Mouse (Mus musculus) embryonic facial prominence, embryonic 15.5 days (tissue): ENCODE measurements around the gene Hist1h4a. TPM values are rescaled to one million over a fixed set of nuclear protein-coding genes. Genes with fewer than 3 reads are reported as not detected.
"Not testable (repeated sequence)": the region's sequence is repeated elsewhere in the genome, so short reads cannot be mapped to it uniquely, and the experiment has no call there.

Experiments used
- ATAC-seq: fragments of 200-750 bp; cut with Nextera tagmentation; 2 replicates; pipeline ENCODE4 v1.8.0; 2017; ENCODE audit warnings: low read depth, moderate TSS enrichment; ENCODE audit not compliant: insufficient number of reproducible peaks, low FRiP score, low TSS enrichment
- H3K27ac ChIP-seq: fragments of 300-500 bp; sonication (generic); replicated peaks from 2 replicates; pipeline ENCODE4 v1.5.1; 2015; ENCODE audit warnings: mild to moderate bottlenecking, inconsistent platforms
- H3K27me3 ChIP-seq: fragments of 300-500 bp; sonication (generic); 2 replicates; pipeline ENCODE4 v1.6.1; 2015; ENCODE audit warnings: inconsistent platforms
- H3K36me3 ChIP-seq: fragments of 300-500 bp; sonication (generic); 2 replicates; pipeline ENCODE4 v1.6.1; 2015; ENCODE audit warnings: mild to moderate bottlenecking, inconsistent platforms
- H3K4me1 ChIP-seq: fragments of 300-500 bp; sonication (generic); 2 replicates; pipeline ENCODE4 v1.6.1; 2015; ENCODE audit warnings: inconsistent platforms
- H3K4me2 ChIP-seq: fragments of 300-500 bp; sonication (generic); replicated peaks from 2 replicates; pipeline ENCODE4 v1.6.1; 2015; ENCODE audit warnings: mild to moderate bottlenecking, inconsistent platforms
- H3K4me3 ChIP-seq: fragments of 300-500 bp; sonication (generic); replicated peaks from 2 replicates; pipeline ENCODE4 v1.5.1; 2015; ENCODE audit warnings: mild to moderate bottlenecking, inconsistent platforms
- H3K9ac ChIP-seq: fragments of 300-500 bp; sonication (generic); 2 replicates; pipeline ENCODE4 v1.6.1; 2015; ENCODE audit warnings: inconsistent platforms
- H3K9me3 ChIP-seq: fragments of 300-500 bp; sonication (generic); replicated peaks from 2 replicates; pipeline ENCODE4 v1.6.1; 2016; ENCODE audit warnings: inconsistent platforms
- WGBS: fragments of 180-500 bp; shearing (Covaris S2); methylation state at CpG from one replicate; pipeline ENCODE4 v1.1.7; 2015; 5-methylcytosine and 5-hydroxymethylcytosine counted together
- polyA plus RNA-seq: library from polyadenylated mRNA; unstranded; fragments of >200 nt; fragmentation: Nextera tagmentation; extraction: Ambion mirVana; gene quantifications from 2 replicates; pipeline ENCODE4 v1.2.1, GENCODE M21; 2015

Hist1h4a gene
- polyA plus RNA-seq, 1 experiment from 2014 or later, result 0.39 TPM

GRCm38 (mm10) chr13:23747081-23747891 is 13.7 kb downstream of the Hist1h4a start:
- Histone ChIP-seq H3K9ac (no peak overlapping the region), H3K27ac (peak overlapping the region; percentile 98), H3K36me3 (no peaks in the 10 kb centered on the region), H3K4me1 (peaks cover 18% of the 10 kb centered on the region), H3K9me3 (no peaks in the 10 kb centered on the region), H3K4me2 (peak overlapping the region; percentile 52), H3K4me3 (peak overlapping the region; percentile 43), H3K27me3 (no peaks in the 10 kb centered on the region)
- no peak for ATAC-seq
- 4% methylated on average over 13 of the region's 13 CpGs for WGBS

DNA sequence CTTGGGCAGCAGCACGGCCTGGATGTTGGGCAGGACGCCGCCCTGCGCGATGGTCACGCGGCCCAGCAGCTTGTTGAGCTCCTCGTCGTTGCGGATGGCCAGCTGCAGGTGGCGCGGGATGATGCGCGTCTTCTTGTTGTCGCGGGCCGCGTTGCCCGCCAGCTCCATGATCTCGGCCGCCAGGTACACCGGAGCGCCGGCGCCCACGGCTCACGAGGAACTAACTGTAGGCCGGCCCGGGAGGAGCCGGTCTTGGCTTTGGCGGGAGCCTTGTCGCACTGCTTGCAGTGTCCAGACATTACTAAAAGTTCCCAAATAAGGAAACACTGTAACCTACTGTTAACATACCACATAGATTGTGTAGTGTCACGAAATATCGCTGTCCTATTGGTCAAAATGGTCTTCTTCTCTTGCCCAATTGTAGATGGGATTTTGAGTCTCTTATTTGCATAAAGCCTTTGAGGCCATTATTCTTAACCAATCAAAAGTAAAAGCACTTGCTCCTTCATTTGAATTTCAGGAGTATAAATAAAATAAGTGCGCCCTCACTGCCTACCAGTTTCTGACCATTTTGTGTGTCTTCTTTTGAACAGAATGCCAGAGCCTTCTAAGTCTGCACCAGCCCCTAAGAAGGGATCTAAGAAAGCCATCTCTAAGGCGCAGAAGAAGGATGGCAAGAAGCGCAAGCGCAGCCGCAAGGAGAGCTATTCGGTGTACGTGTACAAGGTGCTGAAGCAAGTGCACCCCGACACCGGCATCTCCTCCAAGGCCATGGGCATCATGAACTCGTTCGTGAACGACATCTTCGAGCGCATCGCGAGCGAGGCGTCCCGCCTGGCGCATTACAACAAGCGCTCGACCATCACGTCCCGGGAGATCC is 14.6 kb downstream of the Hist1h4a start, which contains the start of gene Hist1h2bb:
Hist1h2bb (plus strand) TSS at position 534 of the 880 bp plus-strand sequence.
- H3K36me3 ChIP-seq, H3K27me3 ChIP-seq, H3K9me3 ChIP-seq: not testable (repeated sequence)
- peak; percentile 91 for ATAC-seq
- Histone ChIP-seq H3K4me3 (peak within 1 kb of the TSS; percentile 43), H3K4me2 (peak within 1 kb of the TSS; percentile 52), H3K4me1 (peaks cover 18% of the 10 kb centered on the region), H3K9ac (peak within 1 kb of the TSS; percentile 18; the same call in 1 of the 2 replicates), H3K27ac (peak within 1 kb of the TSS; percentile 98)
- under 1% methylated on average over 43 of the region's 58 CpGs for WGBS

DNA sequence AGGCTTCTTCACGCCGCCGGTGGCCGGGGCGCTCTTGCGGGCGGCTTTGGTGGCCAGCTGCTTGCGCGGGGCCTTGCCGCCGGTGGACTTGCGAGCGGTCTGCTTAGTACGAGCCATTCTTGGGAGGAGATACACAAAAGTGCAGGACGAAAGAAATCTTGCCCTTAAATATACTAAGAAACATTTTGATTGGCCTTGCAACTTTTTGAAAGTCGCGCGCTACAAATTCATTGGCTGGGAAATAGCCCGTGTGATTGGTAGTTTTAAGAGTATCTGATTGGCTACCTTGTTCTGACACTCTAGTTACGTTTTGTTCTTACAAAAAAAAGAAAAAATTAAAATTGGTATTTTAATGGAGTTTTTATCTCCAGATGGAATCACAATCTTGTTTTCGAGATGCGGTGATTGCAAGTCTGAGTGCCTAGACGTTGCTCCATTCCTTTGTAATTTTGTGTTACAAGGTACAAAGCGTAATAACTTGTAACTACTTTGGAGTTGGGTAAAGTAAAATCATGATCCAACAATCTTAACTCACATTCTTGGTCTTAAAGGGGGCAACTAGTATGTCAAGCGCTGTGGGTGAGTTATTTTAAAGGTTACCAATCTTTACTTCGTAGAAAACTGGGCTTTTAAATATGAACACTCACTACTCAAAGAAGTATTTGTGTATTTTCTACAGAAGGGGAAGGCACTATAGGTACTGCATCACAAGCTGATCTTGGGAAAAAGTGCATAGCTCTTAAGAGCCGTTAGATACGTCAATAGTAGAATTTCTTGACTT is 15.5 kb downstream of the Hist1h4a start, which contains the start of gene Hist1h3c:
Hist1h3c (minus strand) TSS at position 222 of the 781 bp plus-strand sequence.
- Histone ChIP-seq H3K4me3 (peak within 1 kb of the TSS; percentile 43), H3K4me2 (peak within 1 kb of the TSS; percentile 52), H3K9me3 (no peaks in the 10 kb centered on the region), H3K36me3 (no peaks in the 10 kb centered on the region), H3K9ac (peak within 1 kb of the TSS; percentile 18; the same call in 1 of the 2 replicates), H3K27me3 (no peaks in the 10 kb centered on the region), H3K27ac (peak within 1 kb of the TSS; percentile 98), H3K4me1 (peaks cover 19% of the 10 kb centered on the region)
- ATAC-seq, result peak; percentile 76
- WGBS, result under 1% methylated on average over 25 of the region's 28 CpGs

DNA sequence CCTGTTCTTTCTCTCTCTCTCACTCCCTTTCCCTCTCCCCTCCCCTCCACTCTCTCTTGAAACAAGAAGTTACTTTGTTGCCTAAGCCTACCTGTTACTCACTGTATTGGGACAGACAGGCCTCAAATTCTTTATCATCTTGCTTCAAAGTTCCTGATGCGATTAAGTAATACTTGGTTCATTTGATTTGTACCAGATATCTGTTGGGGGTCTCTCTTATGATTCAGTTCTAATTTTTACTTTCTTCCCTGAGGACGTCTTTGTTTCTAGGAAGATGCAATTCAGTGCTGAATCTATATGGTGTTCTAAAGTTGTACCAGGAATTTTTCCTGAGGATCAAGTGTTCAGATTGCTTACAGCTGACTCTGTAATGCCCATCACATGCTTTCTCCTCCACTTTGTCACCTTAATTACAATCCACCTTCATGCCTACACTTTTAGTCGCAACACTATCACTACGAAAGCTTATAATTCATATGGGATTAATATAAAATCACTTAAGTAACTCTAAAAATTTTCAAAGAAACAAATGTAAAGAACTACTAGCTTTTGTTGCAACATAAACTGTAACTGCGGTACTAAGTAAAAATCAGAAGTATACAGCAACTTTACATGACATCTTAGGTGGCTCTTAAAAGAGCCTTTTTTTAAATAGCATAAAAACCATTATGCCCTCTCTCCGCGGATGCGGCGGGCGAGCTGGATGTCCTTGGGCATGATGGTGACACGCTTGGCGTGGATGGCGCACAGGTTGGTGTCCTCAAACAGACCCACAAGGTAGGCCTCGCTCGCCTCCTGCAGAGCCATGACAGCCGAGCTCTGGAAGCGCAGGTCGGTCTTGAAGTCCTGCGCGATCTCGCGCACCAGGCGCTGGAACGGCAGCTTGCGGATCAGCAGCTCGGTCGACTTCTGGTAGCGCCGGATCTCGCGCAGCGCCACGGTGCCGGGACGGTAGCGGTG is 16.3 kb downstream of the Hist1h4a start:
- 1% methylated on average over 15 of the region's 36 CpGs for WGBS
- Histone ChIP-seq H3K4me3 (peak overlapping the region; percentile 43), H3K4me1 (peaks cover 23% of the 10 kb centered on the region), H3K36me3 (no peaks in the 10 kb centered on the region), H3K9me3 (no peaks in the 10 kb centered on the region), H3K27me3 (no peaks in the 10 kb centered on the region), H3K27ac (peak overlapping the region; percentile 69), H3K9ac (no peak overlapping the region), H3K4me2 (peak overlapping the region; percentile 52)
- no peak for ATAC-seq

- Histone ChIP-seq H3K9ac (no peak overlapping the region), H3K9me3 (no peaks in the 10 kb centered on the region), H3K4me3 (peak overlapping the region; percentile 43), H3K27me3 (no peaks in the 10 kb centered on the region), H3K36me3 (no peaks in the 10 kb centered on the region), H3K4me2 (peak overlapping the region; percentile 52), H3K4me1 (peaks cover 27% of the 10 kb centered on the region), H3K27ac (no peak overlapping the region)
- 31% methylated on average over 4 of the region's 4 CpGs for WGBS
- ATAC-seq, result no peak
Measured at GRCm38 (mm10) chr13:23743963-23744362, 17.1 kb downstream of the Hist1h4a start.

DNA sequence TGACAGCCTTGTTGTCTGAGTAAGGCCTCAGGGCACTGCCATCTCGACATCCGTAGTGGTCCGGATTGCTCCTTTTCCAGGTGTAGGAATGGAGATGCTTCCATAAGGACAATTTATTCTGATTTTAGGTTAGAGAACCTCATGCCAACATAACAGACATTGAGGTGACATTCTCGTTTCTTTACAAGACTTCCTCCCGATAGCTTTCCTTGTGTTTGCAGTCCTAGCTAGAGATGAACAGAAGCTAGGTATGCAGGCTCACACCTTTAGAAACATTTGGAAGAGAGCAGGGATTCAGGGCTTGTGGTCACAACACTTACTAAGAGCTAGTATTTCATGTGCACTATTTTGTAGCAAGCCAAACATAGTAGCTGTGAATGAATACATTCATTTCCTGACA is 17.8 kb downstream of the Hist1h4a start:
- H3K4me2 ChIP-seq, result no peak overlapping the region
- 65% methylated on average over 5 of the region's 5 CpGs for WGBS
- H3K36me3 ChIP-seq, result no peaks in the 10 kb centered on the region
- H3K9ac ChIP-seq, result no peak overlapping the region
- peaks cover 22% of the 10 kb centered on the region for H3K4me1 ChIP-seq
- no peaks in the 10 kb centered on the region for H3K27me3 ChIP-seq
- no peak overlapping the region for H3K4me3 ChIP-seq
- H3K27ac ChIP-seq, result no peak overlapping the region; the same call in 1 of the 2 replicates
- H3K9me3 ChIP-seq, result no peaks in the 10 kb centered on the region
- no peak for ATAC-seq

DNA sequence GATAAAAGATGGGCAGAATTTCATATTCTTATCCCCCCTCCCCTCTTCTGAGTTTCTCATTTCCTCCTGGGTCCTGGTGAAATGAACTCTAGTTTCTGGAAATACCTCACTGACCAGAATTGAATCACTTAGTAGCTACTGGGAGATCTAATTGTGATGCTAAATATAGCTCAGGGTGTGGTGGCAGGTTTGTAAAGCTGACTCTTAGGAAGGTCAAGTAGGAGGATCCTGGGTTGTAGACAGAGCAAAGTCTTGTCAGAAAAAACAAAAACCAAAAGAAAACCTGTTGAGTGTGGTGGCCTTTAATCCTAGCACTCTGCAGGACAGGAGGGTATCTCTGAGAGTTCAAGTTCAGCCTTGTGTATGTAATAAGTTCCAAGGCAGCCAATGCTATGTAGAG is 19.0 kb downstream of the Hist1h4a start:
- Histone ChIP-seq H3K27me3 (no peaks in the 10 kb centered on the region), H3K9ac (no peak overlapping the region), H3K36me3 (no peaks in the 10 kb centered on the region), H3K4me3 (no peak overlapping the region), H3K4me1 (peaks cover 14% of the 10 kb centered on the region; the same call in 1 of the 2 replicates), H3K9me3 (no peaks in the 10 kb centered on the region), H3K27ac (no peak overlapping the region), H3K4me2 (no peak overlapping the region)
- no peak for ATAC-seq

DNA sequence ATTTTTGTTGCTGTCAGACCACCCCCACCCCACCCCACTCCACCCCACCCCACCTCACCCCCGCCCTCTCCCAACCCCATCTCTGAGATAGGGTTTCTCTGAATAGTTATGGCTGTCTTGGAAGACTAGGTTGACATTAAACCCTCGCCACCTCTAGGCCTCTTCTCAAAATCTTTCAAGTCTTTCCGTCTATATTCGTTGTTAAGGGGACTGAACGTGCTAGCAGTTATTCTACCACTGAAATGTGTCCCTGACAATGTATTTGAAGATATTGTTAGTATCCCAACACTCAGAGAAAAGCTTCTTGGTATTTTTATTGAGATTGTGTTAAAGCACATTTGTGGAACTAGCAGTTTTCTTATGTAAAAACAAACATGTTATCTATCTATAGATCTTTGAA is 20.1 kb downstream of the Hist1h4a start:
- H3K4me1 ChIP-seq, result peaks cover 13% of the 10 kb centered on the region; the same call in 1 of the 2 replicates
- H3K9me3 ChIP-seq, result no peaks in the 10 kb centered on the region
- no peak overlapping the region for H3K9ac ChIP-seq
- H3K4me3 ChIP-seq, result no peak overlapping the region
- no peaks in the 10 kb centered on the region for H3K36me3 ChIP-seq
- 57% methylated on average over 5 of the region's 5 CpGs for WGBS
- no peaks in the 10 kb centered on the region for H3K27me3 ChIP-seq
- no peak for ATAC-seq
- H3K4me2 ChIP-seq, result peak overlapping the region; percentile 96
- no peak overlapping the region for H3K27ac ChIP-seq

DNA sequence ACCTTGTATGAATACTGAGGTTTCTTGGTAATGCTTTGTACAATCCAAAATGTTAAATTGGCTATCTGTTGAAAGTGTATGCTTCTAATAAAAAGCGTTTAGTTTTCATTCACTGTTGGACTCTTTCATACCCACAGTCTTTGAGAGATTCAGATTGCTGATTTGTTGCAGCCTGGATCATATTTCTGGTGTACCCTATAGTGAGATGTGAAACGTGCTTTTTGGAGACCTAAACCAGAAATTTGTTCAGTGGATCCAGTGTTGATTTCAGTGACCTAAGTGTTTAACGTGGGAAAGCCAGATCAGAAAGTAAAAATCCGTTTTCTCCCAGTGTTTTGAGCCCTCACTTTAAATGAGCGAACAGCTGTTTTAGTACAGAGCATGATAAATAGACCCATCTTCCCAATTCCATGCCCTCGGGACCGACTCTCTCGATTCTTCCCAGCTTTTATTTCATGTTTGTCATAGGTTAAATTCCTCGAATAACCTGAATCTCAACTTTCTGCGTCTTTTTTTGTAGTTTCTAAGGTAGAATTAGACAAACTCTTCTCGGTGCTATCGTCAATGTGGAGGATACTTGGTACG is 20.7 kb downstream of the Hist1h4a start:
- Histone ChIP-seq H3K4me2 (peak overlapping the region; percentile 96), H3K27me3 (no peaks in the 10 kb centered on the region), H3K4me3 (peak overlapping the region; percentile 61), H3K4me1 (peaks cover 13% of the 10 kb centered on the region; the same call in 1 of the 2 replicates), H3K9ac (peak overlapping the region; percentile 56), H3K36me3 (no peaks in the 10 kb centered on the region), H3K9me3 (no peaks in the 10 kb centered on the region), H3K27ac (peak overlapping the region; percentile 98)
- no peak for ATAC-seq
- WGBS, result 19% methylated on average over 13 of the region's 13 CpGs

- Histone ChIP-seq H3K27ac (peak overlapping the region; percentile 98), H3K9ac (peak overlapping the region; percentile 56), H3K4me2 (peak overlapping the region; percentile 96), H3K4me1 (peaks cover 13% of the 10 kb centered on the region; the same call in 1 of the 2 replicates), H3K36me3 (no peaks in the 10 kb centered on the region), H3K4me3 (peak overlapping the region; percentile 61), H3K9me3 (no peaks in the 10 kb centered on the region), H3K27me3 (no peaks in the 10 kb centered on the region)
- WGBS, result under 1% methylated on average over 14 of the region's 14 CpGs
- no peak; the same call in 1 of the 2 replicates for ATAC-seq
Measured at GRCm38 (mm10) chr13:23739922-23740252, 21.1 kb downstream of the Hist1h4a start.
